Mouse (Mus musculus): Measurements from ENCODE around the gene Il17c. TPM values are rescaled to one million over a fixed set of nuclear protein-coding genes. Genes with fewer than 3 reads are reported as not detected.
A peak's percentile ranks its signal among the peaks of the same experiment; 100 is the strongest.

Gene Il17c
- polyA plus RNA-seq, 1 experiment: not detected

GRCm38 (mm10) chr8:122441326-122441725, 19.5 kb downstream of the Il17c start:
- Histone ChIP-seq H3K4me1 (ENCODE audit: control insufficient read depth, insufficient read depth, low read length) (peaks cover 10% of the 10 kb centered on the region; the same call in 1 of the 2 replicates), H3K27ac (ENCODE audit: control insufficient read depth, insufficient read depth, low read depth, low read length, poor library complexity) (no peak overlapping the region), H3K4me3 (replicated peaks; ENCODE audit: control insufficient read depth, low read depth, low read length) (no peak overlapping the region)
- WGBS: 92% methylated on average over 1 of the region's 1 CpGs
- TF ChIP-seq CTCF (IDR thresholded peaks at IDR 0.05; ENCODE audit: control insufficient read depth, insufficient read depth, low read length) (no peak), POLR2A (IDR thresholded peaks at IDR 0.05; ENCODE audit: borderline replicate concordance, control insufficient read depth, low read depth, low read length) (no peak)

GRCm38 (mm10) chr8:122442356-122442755, 20.5 kb downstream of the Il17c start:
- H3K27ac ChIP-seq (ENCODE audit: control insufficient read depth, insufficient read depth, low read depth, low read length, poor library complexity): no peak overlapping the region
- H3K4me3 ChIP-seq (replicated peaks; ENCODE audit: control insufficient read depth, low read depth, low read length): no peak overlapping the region
- TF ChIP-seq CTCF (IDR thresholded peaks at IDR 0.05; ENCODE audit: control insufficient read depth, insufficient read depth, low read length): no peak
- TF ChIP-seq POLR2A (IDR thresholded peaks at IDR 0.05; ENCODE audit: borderline replicate concordance, control insufficient read depth, low read depth, low read length): no peak
- peaks cover 7% of the 10 kb centered on the region; the same call in 1 of the 2 replicates for H3K4me1 ChIP-seq (ENCODE audit: control insufficient read depth, insufficient read depth, low read length)
- 61% methylated on average over 7 of the region's 7 CpGs for WGBS

- H3K27ac ChIP-seq (ENCODE audit: control insufficient read depth, insufficient read depth, low read depth, low read length, poor library complexity): peak overlapping the region; percentile 31
- peak overlapping the region; percentile 73 for H3K4me3 ChIP-seq (replicated peaks; ENCODE audit: control insufficient read depth, low read depth, low read length)
- 2% methylated on average over 12 of the region's 12 CpGs for WGBS
- peaks cover 5% of the 10 kb centered on the region; the same call in 1 of the 2 replicates for H3K4me1 ChIP-seq (ENCODE audit: control insufficient read depth, insufficient read depth, low read length)
- TF ChIP-seq CTCF (IDR thresholded peaks at IDR 0.05; ENCODE audit: control insufficient read depth, insufficient read depth, low read length) (no peak), POLR2A (IDR thresholded peaks at IDR 0.05; ENCODE audit: borderline replicate concordance, control insufficient read depth, low read depth, low read length) (no peak)
Observed at GRCm38 (mm10) chr8:122442781-122443180, 21.0 kb downstream of the Il17c start.

- peaks cover 5% of the 10 kb centered on the region; the same call in 1 of the 2 replicates for H3K4me1 ChIP-seq (ENCODE audit: control insufficient read depth, insufficient read depth, low read length)
- peak within 1 kb of the TSS; percentile 55 for H3K27ac ChIP-seq (ENCODE audit: control insufficient read depth, insufficient read depth, low read depth, low read length, poor library complexity)
- H3K4me3 ChIP-seq (replicated peaks; ENCODE audit: control insufficient read depth, low read depth, low read length): peak within 1 kb of the TSS; percentile 73
- WGBS: under 1% methylated on average over 47 of the region's 47 CpGs
- TF ChIP-seq POLR2A (IDR thresholded peaks at IDR 0.05; ENCODE audit: borderline replicate concordance, control insufficient read depth, low read depth, low read length) (peak; percentile 75), CTCF (IDR thresholded peaks at IDR 0.05; ENCODE audit: control insufficient read depth, insufficient read depth, low read length) (peak; percentile 75)
Observed at GRCm38 (mm10) chr8:122443262-122444006, 21.6 kb downstream of the Il17c start, which contains the start of gene Mvd. TSS of gene Mvd (minus strand) at chr8:122443422.

GRCm38 (mm10) chr8:122444058-122444748, 22.4 kb downstream of the Il17c start:
- Histone ChIP-seq H3K4me3 (replicated peaks; ENCODE audit: control insufficient read depth, low read depth, low read length) (peak overlapping the region; percentile 73), H3K4me1 (ENCODE audit: control insufficient read depth, insufficient read depth, low read length) (peaks cover 3% of the 10 kb centered on the region; the same call in 1 of the 2 replicates), H3K27ac (ENCODE audit: control insufficient read depth, insufficient read depth, low read depth, low read length, poor library complexity) (peak overlapping the region; percentile 27)
- TF ChIP-seq CTCF (IDR thresholded peaks at IDR 0.05; ENCODE audit: control insufficient read depth, insufficient read depth, low read length): no peak
- no peak for TF ChIP-seq POLR2A (IDR thresholded peaks at IDR 0.05; ENCODE audit: borderline replicate concordance, control insufficient read depth, low read depth, low read length)
- under 1% methylated on average over 19 of the region's 19 CpGs for WGBS

GRCm38 (mm10) chr8:122445203-122445602, 23.4 kb downstream of the Il17c start:
- TF ChIP-seq POLR2A (IDR thresholded peaks at IDR 0.05; ENCODE audit: borderline replicate concordance, control insufficient read depth, low read depth, low read length) (no peak), CTCF (IDR thresholded peaks at IDR 0.05; ENCODE audit: control insufficient read depth, insufficient read depth, low read length) (peak; percentile 28; the same call in 1 of the 2 replicates)
- Histone ChIP-seq H3K4me3 (replicated peaks; ENCODE audit: control insufficient read depth, low read depth, low read length) (no peak overlapping the region), H3K4me1 (ENCODE audit: control insufficient read depth, insufficient read depth, low read length) (peaks cover 2% of the 10 kb centered on the region; the same call in 1 of the 2 replicates), H3K27ac (ENCODE audit: control insufficient read depth, insufficient read depth, low read depth, low read length, poor library complexity) (no peak overlapping the region)
- 42% methylated on average over 3 of the region's 3 CpGs for WGBS

- Histone ChIP-seq H3K27ac (ENCODE audit: control insufficient read depth, insufficient read depth, low read depth, low read length, poor library complexity) (no peak overlapping the region), H3K4me3 (replicated peaks; ENCODE audit: control insufficient read depth, low read depth, low read length) (no peak overlapping the region), H3K4me1 (ENCODE audit: control insufficient read depth, insufficient read depth, low read length) (no peaks in the 10 kb centered on the region; the same call in 1 of the 2 replicates)
- 75% methylated on average over 7 of the region's 7 CpGs for WGBS
- TF ChIP-seq CTCF (IDR thresholded peaks at IDR 0.05; ENCODE audit: control insufficient read depth, insufficient read depth, low read length) (no peak), POLR2A (IDR thresholded peaks at IDR 0.05; ENCODE audit: borderline replicate concordance, control insufficient read depth, low read depth, low read length) (no peak)
Observed at GRCm38 (mm10) chr8:122451161-122451703, 29.4 kb downstream of the Il17c start.

GRCm38 (mm10) chr8:122452154-122452553, 30.3 kb downstream of the Il17c start:
- Histone ChIP-seq H3K4me3 (replicated peaks; ENCODE audit: control insufficient read depth, low read depth, low read length) (no peak overlapping the region), H3K27ac (ENCODE audit: control insufficient read depth, insufficient read depth, low read depth, low read length, poor library complexity) (no peak overlapping the region), H3K4me1 (ENCODE audit: control insufficient read depth, insufficient read depth, low read length) (no peaks in the 10 kb centered on the region; the same call in 1 of the 2 replicates)
- 86% methylated on average over 10 of the region's 10 CpGs for WGBS
- TF ChIP-seq POLR2A (IDR thresholded peaks at IDR 0.05; ENCODE audit: borderline replicate concordance, control insufficient read depth, low read depth, low read length) (no peak), CTCF (IDR thresholded peaks at IDR 0.05; ENCODE audit: control insufficient read depth, insufficient read depth, low read length) (no peak)
